Mouse (Mus musculus): ENCODE results near the gene Ankrd44.

GRCm38 (mm10) chr1:54749961-54750360 lies 176.2 kb downstream of the Ankrd44 start:
- TF ChIP-seq GATA1 (IDR thresholded peaks at IDR 0.05; ENCODE audit: borderline replicate concordance, low read length), result no peak
- no peak for TF ChIP-seq FLI1 (IDR thresholded peaks at IDR 0.05; ENCODE audit: low read length)

All from megakaryocyte, embryonic 14.5 days (primary cell).